Mouse (Mus musculus) ES-Bruce4 (cell line): ENCODE measurements at regions not wholly inside any gene's neighbourhood (a gene's known extent, or its start where the extent isn't known, plus 50 kb on each side); places are given as distances from the start of the nearest gene placed in this dataset.

Experiments used
- CTCF ChIP-seq: IDR thresholded peaks from one replicate; pipeline ENCODE4 v1.8.1; 2011; ENCODE audit warnings: low read depth, low read length
- EP300 ChIP-seq: IDR thresholded peaks from 2 replicates; pipeline ENCODE4 v1.6.1; 2011; ENCODE audit warnings: low read depth, low read length; ENCODE audit not compliant: insufficient read depth
- POLR2A ChIP-seq: IDR thresholded peaks from one replicate; pipeline ENCODE4 v1.8.1; 2011; ENCODE audit warnings: low read length; ENCODE audit not compliant: insufficient read depth

GRCm38 (mm10) chr2:144188485-144188884 lies 82.0 kb upstream of the Mgme1 start:
- no peak for TF ChIP-seq POLR2A
- no peak for TF ChIP-seq CTCF
- TF ChIP-seq EP300: no peak
